Mouse (Mus musculus) embryonic facial prominence, embryonic 11.5 days (tissue): ENCODE results near the gene Gm49342. TPM values are rescaled to one million over a fixed set of nuclear protein-coding genes. Genes with fewer than 3 reads are reported as not detected.

Experiments
- ATAC-seq: fragments of 200-750 bp; cut with Nextera tagmentation; replicated peaks from 2 replicates; pipeline ENCODE4 v1.8.0; 2017; ENCODE audit warnings: low read depth; ENCODE audit not compliant: insufficient number of reproducible peaks, low FRiP score, low TSS enrichment
- DNase-seq: peaks from one replicate; pipeline ENCODE4 v3.0.0-alpha.2; 2015; ENCODE audit warnings: low spot score
- H3K27ac ChIP-seq: fragments of 300-500 bp; sonication (generic); replicated peaks from 2 replicates; pipeline ENCODE4 v1.5.1; 2014; ENCODE audit warnings: mild to moderate bottlenecking, low read depth, low read length, control low read depth
- H3K27me3 ChIP-seq: fragments of 300-500 bp; sonication (generic); 2 replicates; pipeline ENCODE4 v1.6.1; 2014; ENCODE audit warnings: mild to moderate bottlenecking, low read length, moderate library complexity, mixed read lengths; ENCODE audit not compliant: control insufficient read depth, insufficient read depth
- H3K36me3 ChIP-seq: fragments of 300-500 bp; sonication (generic); replicated peaks from 2 replicates; pipeline ENCODE4 v1.6.1; 2014; ENCODE audit warnings: low read depth, mild to moderate bottlenecking, low read length, moderate library complexity, mixed read lengths; ENCODE audit not compliant: control insufficient read depth, insufficient read depth
- H3K4me1 ChIP-seq: fragments of 300-500 bp; sonication (generic); 2 replicates; pipeline ENCODE4 v1.6.1; 2014; ENCODE audit warnings: low read length, mixed read lengths; ENCODE audit not compliant: control insufficient read depth, insufficient read depth
- H3K4me2 ChIP-seq: fragments of 300-500 bp; sonication (generic); 2 replicates; pipeline ENCODE4 v1.6.1; 2014; ENCODE audit warnings: low read depth, mild to moderate bottlenecking, control low read depth, low read length, moderate library complexity
- H3K4me3 ChIP-seq: fragments of 300-500 bp; sonication (generic); 2 replicates; pipeline ENCODE4 v1.5.1; 2014; ENCODE audit warnings: low read depth, low read length, control low read depth
- H3K9ac ChIP-seq: fragments of 300-500 bp; sonication (generic); replicated peaks from 2 replicates; pipeline ENCODE4 v1.6.1; 2014; ENCODE audit warnings: mild to moderate bottlenecking, control low read depth, low read length
- H3K9me3 ChIP-seq: fragments of 300-500 bp; sonication (generic); replicated peaks from 2 replicates; pipeline ENCODE4 v1.6.1; 2016; ENCODE audit warnings: mild to moderate bottlenecking, low read length, inconsistent platforms, mixed read lengths; ENCODE audit not compliant: control insufficient read depth
- WGBS: fragments of 180-500 bp; shearing (Covaris S2); extraction: QIAGEN DNeasy Blood & Tissue Kit; methylation state at CpG from one replicate; pipeline ENCODE4 v1.1.7; 2014; 5-methylcytosine and 5-hydroxymethylcytosine counted together
- polyA plus RNA-seq: library from polyadenylated mRNA; unstranded; fragments of >200 nt; fragmentation: Nextera tagmentation; extraction: Ambion mirVana; gene quantifications from 2 replicates; pipeline ENCODE4 v1.2.1, GENCODE M21; 2014

Gene Gm49342
- polyA plus RNA-seq, 1 experiment from 2014 or later = not detected

GRCm38 (mm10) chr14:50929951-50930350, 14.4 kb upstream of the Gm49342 start:
- no peaks in the 10 kb centered on the region for H3K4me1 ChIP-seq
- DNase-seq = no peak
- H3K9ac ChIP-seq = peak overlapping the region; percentile 93
- H3K36me3 ChIP-seq = peaks cover 10% of the 10 kb centered on the region; the same call in 1 of the 2 replicates
- H3K9me3 ChIP-seq = no peaks in the 10 kb centered on the region
- H3K27me3 ChIP-seq = no peaks in the 10 kb centered on the region
- ATAC-seq = no peak
- 19% methylated on average over 10 of the region's 10 CpGs for WGBS
- H3K4me3 ChIP-seq = peak overlapping the region; percentile 94
- H3K27ac ChIP-seq = no peak overlapping the region
- peak overlapping the region; percentile 82 for H3K4me2 ChIP-seq

- no peaks in the 10 kb centered on the region for H3K4me1 ChIP-seq
- no peaks in the 10 kb centered on the region for H3K9me3 ChIP-seq
- H3K27ac ChIP-seq = peak overlapping the region; percentile 41; the same call in 1 of the 2 replicates
- H3K4me3 ChIP-seq = peak overlapping the region; percentile 94
- H3K4me2 ChIP-seq = peak overlapping the region; percentile 82
- H3K9ac ChIP-seq = peak overlapping the region; percentile 93
- peak; percentile 26 for ATAC-seq
- peak; percentile 30 for DNase-seq
- no peaks in the 10 kb centered on the region for H3K27me3 ChIP-seq
- peaks cover 10% of the 10 kb centered on the region; the same call in 1 of the 2 replicates for H3K36me3 ChIP-seq
- under 1% methylated on average over 38 of the region's 38 CpGs for WGBS
Observed at GRCm38 (mm10) chr14:50930377-50930753, 14.0 kb upstream of the Gm49342 start.

GRCm38 (mm10) chr14:50930754-50931492, 13.4 kb upstream of the Gm49342 start, which contains the start of the genes Pip4p1 and Pnp:
Pip4p1 (minus strand) TSS chr14:50930856.
Pnp (plus strand) TSS chr14:50931082.
- peak within 1 kb of the TSS; percentile 93 for H3K9ac ChIP-seq
- DNase-seq = peak; percentile 98
- H3K36me3 ChIP-seq = peaks cover 10% of the 10 kb centered on the region; the same call in 1 of the 2 replicates
- H3K9me3 ChIP-seq = no peaks in the 10 kb centered on the region
- no peaks in the 10 kb centered on the region for H3K4me1 ChIP-seq
- H3K4me2 ChIP-seq = peak within 1 kb of the TSS; percentile 82
- ATAC-seq = peak; percentile 99
- H3K27ac ChIP-seq = peak within 1 kb of the TSS; percentile 74
- no peaks in the 10 kb centered on the region for H3K27me3 ChIP-seq
- peak within 1 kb of the TSS; percentile 94 for H3K4me3 ChIP-seq
- under 1% methylated on average over 60 of the region's 68 CpGs for WGBS

GRCm38 (mm10) chr14:50931493-50932020, 12.8 kb upstream of the Gm49342 start:
- DNase-seq (peak; percentile 21), ATAC-seq (peak; percentile 1; the same call in 1 of the 2 replicates)
- Histone ChIP-seq H3K36me3 (peaks cover 10% of the 10 kb centered on the region; the same call in 1 of the 2 replicates), H3K4me3 (peak overlapping the region; percentile 94), H3K27ac (peak overlapping the region; percentile 74), H3K4me1 (no peaks in the 10 kb centered on the region), H3K27me3 (no peaks in the 10 kb centered on the region), H3K9me3 (no peaks in the 10 kb centered on the region), H3K4me2 (peak overlapping the region; percentile 56), H3K9ac (peak overlapping the region; percentile 68)
- 8% methylated on average over 12 of the region's 12 CpGs for WGBS

GRCm38 (mm10) chr14:50936649-50937048, 7.7 kb upstream of the Gm49342 start:
- no peak overlapping the region for H3K4me3 ChIP-seq
- ATAC-seq = no peak
- no peak for DNase-seq
- no peak overlapping the region for H3K4me2 ChIP-seq
- no peaks in the 10 kb centered on the region for H3K27me3 ChIP-seq
- no peak overlapping the region for H3K9ac ChIP-seq
- H3K27ac ChIP-seq = no peak overlapping the region
- no peaks in the 10 kb centered on the region for H3K4me1 ChIP-seq
- WGBS = 76% methylated on average over 1 of the region's 1 CpGs
- H3K36me3 ChIP-seq = no peaks in the 10 kb centered on the region
- H3K9me3 ChIP-seq = no peaks in the 10 kb centered on the region

GRCm38 (mm10) chr14:50938119-50938908, 6.0 kb upstream of the Gm49342 start:
- H3K9me3 ChIP-seq = no peaks in the 10 kb centered on the region

GRCm38 (mm10) chr14:50938940-50939339, 5.4 kb upstream of the Gm49342 start:
- no peaks in the 10 kb centered on the region for H3K27me3 ChIP-seq
- ATAC-seq = no peak
- H3K9ac ChIP-seq = no peak overlapping the region
- no peak overlapping the region for H3K27ac ChIP-seq
- no peaks in the 10 kb centered on the region for H3K36me3 ChIP-seq
- WGBS = 33% methylated on average over 2 of the region's 2 CpGs
- H3K4me3 ChIP-seq = no peak overlapping the region
- no peaks in the 10 kb centered on the region for H3K9me3 ChIP-seq
- no peak overlapping the region for H3K4me2 ChIP-seq
- no peak for DNase-seq
- no peaks in the 10 kb centered on the region for H3K4me1 ChIP-seq

More at GRCm38 (mm10) chr14:50938119-50938908, 6.0 kb upstream of the Gm49342 start:
- H3K4me1 ChIP-seq = no peaks in the 10 kb centered on the region
- H3K27me3 ChIP-seq = no peaks in the 10 kb centered on the region
- no peak overlapping the region for H3K4me2 ChIP-seq
- H3K4me3 ChIP-seq = no peak overlapping the region
- DNase-seq (no peak), ATAC-seq (no peak)
- WGBS = 92% methylated on average over 3 of the region's 3 CpGs
- H3K27ac ChIP-seq = no peak overlapping the region
- no peak overlapping the region for H3K9ac ChIP-seq
- H3K36me3 ChIP-seq = no peaks in the 10 kb centered on the region
